Mouse (Mus musculus) forebrain, postnatal 0 days (tissue): ENCODE data around the gene Pxmp4. TPM values are rescaled to one million over a fixed set of nuclear protein-coding genes. Genes with fewer than 3 reads are reported as not detected.
A peak's percentile ranks its signal among the peaks of the same experiment; 100 is the strongest.

Source experiments
- ATAC-seq: fragments of 200-750 bp; cut with Nextera tagmentation; 2 replicates; pipeline ENCODE4 v1.8.0; 2017; ENCODE audit warnings: mild to moderate bottlenecking, moderate library complexity
- DNase-seq: peaks from one replicate; pipeline ENCODE4 v3.0.0-alpha.2; 2015
- H3K27ac ChIP-seq: fragments of 300-500 bp; sonication (generic); 2 replicates; pipeline ENCODE4 v1.5.1; 2014; ENCODE audit warnings: low read depth, mild to moderate bottlenecking, antibody characterized with exemption, low read length, moderate library complexity, mixed read lengths
- H3K27me3 ChIP-seq: fragments of 300-500 bp; sonication (generic); 2 replicates; pipeline ENCODE4 v1.6.1; 2014; ENCODE audit warnings: mild to moderate bottlenecking, low read length, mixed read lengths; ENCODE audit not compliant: insufficient read depth
- H3K36me3 ChIP-seq: fragments of 300-500 bp; sonication (generic); 2 replicates; pipeline ENCODE4 v1.6.1; 2014; ENCODE audit warnings: mild to moderate bottlenecking, moderate library complexity; ENCODE audit not compliant: insufficient read depth
- H3K4me1 ChIP-seq: fragments of 300-500 bp; sonication (generic); 2 replicates; pipeline ENCODE4 v1.6.1; 2014; ENCODE audit warnings: antibody characterized with exemption; ENCODE audit not compliant: insufficient read depth
- H3K4me2 ChIP-seq: fragments of 300-500 bp; sonication (generic); 2 replicates; pipeline ENCODE4 v1.6.1; 2014; ENCODE audit warnings: low read depth, mild to moderate bottlenecking, moderate library complexity
- H3K4me3 ChIP-seq: fragments of 300-500 bp; sonication (generic); 2 replicates; pipeline ENCODE4 v1.5.1; 2014; ENCODE audit warnings: low read depth, low read length, mixed read lengths
- H3K9ac ChIP-seq: fragments of 300-500 bp; sonication (generic); 2 replicates; pipeline ENCODE4 v1.6.1; 2014; ENCODE audit warnings: mild to moderate bottlenecking
- H3K9me3 ChIP-seq: fragments of 300-500 bp; sonication (generic); 2 replicates; pipeline ENCODE4 v1.6.1; 2016; ENCODE audit warnings: low read length
- CTCF ChIP-seq: sonication (generic); IDR thresholded peaks from 2 replicates; pipeline ENCODE4 v1.5.1; 2016; ENCODE audit warnings: antibody characterized with exemption, control low read depth, low read depth
- WGBS: fragments of 180-500 bp; shearing (Covaris S2); extraction: QIAGEN DNeasy Blood & Tissue Kit; methylation state at CpG from one replicate; pipeline ENCODE4 v1.1.7; 2014; 5-methylcytosine and 5-hydroxymethylcytosine counted together
- polyA plus RNA-seq: library from polyadenylated mRNA; unstranded; fragments of >200 nt; fragmentation: Nextera tagmentation; extraction: Ambion mirVana; gene quantifications from 2 replicates; pipeline ENCODE4 v1.2.1, GENCODE M21; 2015
- total RNA-seq: library from RNA; depleted of rRNA; stranded (reverse); fragments of >200 nt; gene quantifications from 2 replicates; pipeline ENCODE4 v1.2.3, GENCODE M21; 2014

The Pxmp4 gene
- total and polyA plus RNA-seq, 2 experiments from 2014 or later: 15.0 to 17.9 TPM

GRCm38 (mm10) chr2:154568329-154569070 lies 35.0 kb downstream of the Pxmp4 start:
- Histone ChIP-seq H3K4me2 (peak overlapping the region; percentile 91), H3K4me3 (peak overlapping the region; percentile 83), H3K27ac (peak overlapping the region; percentile 50; the same call in 1 of the 2 replicates), H3K4me1 (peaks cover 10% of the 10 kb centered on the region; the same call in 1 of the 2 replicates), H3K9me3 (no peaks in the 10 kb centered on the region), H3K9ac (peak overlapping the region; percentile 49; the same call in 1 of the 2 replicates), H3K36me3 (no peaks in the 10 kb centered on the region), H3K27me3 (no peaks in the 10 kb centered on the region)
- ATAC-seq: no peak
- no peak for TF ChIP-seq CTCF
- WGBS: 14% methylated on average over 10 of the region's 10 CpGs
- DNase-seq: no peak

GRCm38 (mm10) chr2:154567766-154568165 lies 35.7 kb downstream of the Pxmp4 start:
- Histone ChIP-seq H3K27ac (0 out of 2 replicates have a peak overlapping the region, but pooled peaks have one; percentile 50), H3K4me2 (no peak overlapping the region; the same call in 1 of the 2 replicates), H3K9ac (no peak overlapping the region), H3K4me1 (peaks cover 10% of the 10 kb centered on the region; the same call in 1 of the 2 replicates), H3K9me3 (no peaks in the 10 kb centered on the region), H3K36me3 (no peaks in the 10 kb centered on the region), H3K27me3 (no peaks in the 10 kb centered on the region), H3K4me3 (no peak overlapping the region)
- DNase-seq (no peak), ATAC-seq (no peak)
- no peak for TF ChIP-seq CTCF
- 64% methylated on average over 2 of the region's 2 CpGs for WGBS

- no peaks in the 10 kb centered on the region for H3K36me3 ChIP-seq
- no peak overlapping the region for H3K4me3 ChIP-seq
- H3K27me3 ChIP-seq: no peaks in the 10 kb centered on the region
- DNase-seq: no peak
- no peaks in the 10 kb centered on the region for H3K9me3 ChIP-seq
- H3K4me1 ChIP-seq: peaks cover 10% of the 10 kb centered on the region; the same call in 1 of the 2 replicates
- ATAC-seq: no peak
- H3K27ac ChIP-seq: no peak overlapping the region
- no peak overlapping the region for H3K4me2 ChIP-seq
- no peak overlapping the region for H3K9ac ChIP-seq
- 45% methylated on average over 8 of the region's 8 CpGs for WGBS
- TF ChIP-seq CTCF: no peak
Observed at GRCm38 (mm10) chr2:154566641-154567040, 36.9 kb downstream of the Pxmp4 start.

DNA sequence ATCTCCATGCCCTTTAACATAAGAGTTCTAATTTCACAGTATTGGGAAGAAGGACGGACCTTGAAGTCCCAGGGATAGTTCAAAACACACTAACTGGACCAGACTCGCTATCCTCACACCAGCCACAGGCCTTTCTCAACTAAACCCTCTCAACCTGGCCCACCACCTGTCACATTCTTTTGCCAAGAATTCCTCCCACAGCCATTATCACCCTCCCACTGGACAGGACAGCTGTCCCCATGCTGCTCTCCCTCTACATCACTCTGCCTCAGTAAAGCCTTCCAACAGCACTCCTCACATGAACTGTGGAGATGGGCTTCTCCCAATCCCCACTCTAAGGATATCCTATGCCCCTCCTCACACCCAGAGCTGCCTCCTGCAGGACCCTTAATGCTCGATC lies 37.9 kb downstream of the Pxmp4 start:
- Histone ChIP-seq H3K4me1 (peaks cover 10% of the 10 kb centered on the region; the same call in 1 of the 2 replicates), H3K9ac (no peak overlapping the region), H3K4me3 (no peak overlapping the region), H3K27me3 (no peaks in the 10 kb centered on the region), H3K27ac (no peak overlapping the region), H3K4me2 (no peak overlapping the region), H3K36me3 (no peaks in the 10 kb centered on the region), H3K9me3 (no peaks in the 10 kb centered on the region)
- DNase-seq (no peak), ATAC-seq (no peak)
- 62% methylated on average over 3 of the region's 3 CpGs for WGBS
- TF ChIP-seq CTCF: no peak

DNA sequence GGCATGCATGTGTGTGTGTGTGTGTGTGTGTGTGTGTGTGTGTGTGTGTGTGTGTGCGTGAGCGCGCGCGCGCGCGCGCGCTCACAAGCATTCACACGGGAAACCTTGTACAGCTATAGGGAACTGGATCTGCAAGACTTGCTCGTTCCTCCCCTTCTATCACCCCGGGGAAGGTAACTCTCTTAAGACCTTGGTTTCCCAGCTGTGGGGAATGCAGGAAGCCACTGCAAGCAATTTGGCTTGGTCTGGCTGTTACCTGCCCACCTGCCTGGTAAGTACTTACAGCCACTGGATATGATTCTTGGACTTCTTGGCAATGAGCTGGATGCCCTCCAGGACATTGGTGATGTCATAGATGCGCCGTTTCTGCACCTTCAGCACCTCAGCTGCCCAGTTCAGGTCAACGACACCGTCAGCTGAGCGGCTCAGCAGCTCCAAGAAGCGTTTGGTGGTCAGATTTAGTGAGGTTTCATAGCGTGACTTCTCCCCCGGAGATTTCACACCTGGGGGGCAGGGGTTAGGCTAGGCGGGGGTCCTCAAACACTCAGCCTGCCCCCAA lies 39.8 kb downstream of the Pxmp4 start:
- H3K4me1 ChIP-seq: peaks cover 6% of the 10 kb centered on the region; the same call in 1 of the 2 replicates
- no peaks in the 10 kb centered on the region for H3K9me3 ChIP-seq
- no peak overlapping the region for H3K4me2 ChIP-seq
- H3K27ac ChIP-seq: no peak overlapping the region
- H3K4me3 ChIP-seq: no peak overlapping the region
- no peak for TF ChIP-seq CTCF
- H3K27me3 ChIP-seq: no peaks in the 10 kb centered on the region
- no peak for ATAC-seq
- 96% methylated on average over 22 of the region's 22 CpGs for WGBS
- no peak overlapping the region for H3K9ac ChIP-seq
- DNase-seq: no peak
- no peaks in the 10 kb centered on the region for H3K36me3 ChIP-seq

GRCm38 (mm10) chr2:154558264-154559039 lies 45.1 kb downstream of the Pxmp4 start, which contains the start of gene Necab3:
Gene Necab3, minus strand, starts transcription at chr2:154558890.
- peaks cover 13% of the 10 kb centered on the region for H3K4me1 ChIP-seq
- peak within 1 kb of the TSS; percentile 73 for H3K4me2 ChIP-seq
- no peaks in the 10 kb centered on the region for H3K36me3 ChIP-seq
- peak; percentile 77 for ATAC-seq
- no peaks in the 10 kb centered on the region for H3K27me3 ChIP-seq
- H3K9me3 ChIP-seq: no peaks in the 10 kb centered on the region
- H3K9ac ChIP-seq: peak within 1 kb of the TSS; percentile 52
- WGBS: 5% methylated on average over 34 of the region's 34 CpGs
- no peak within 1 kb of the TSS; the same call in 1 of the 2 replicates for H3K27ac ChIP-seq
- H3K4me3 ChIP-seq: peak within 1 kb of the TSS; percentile 43
- peak; percentile 51 for DNase-seq
- no peak for TF ChIP-seq CTCF
